Mouse (Mus musculus): ENCODE data around the gene Map4k3. TPM values are rescaled to one million over a fixed set of nuclear protein-coding genes. Genes with fewer than 3 reads are reported as not detected.

Gene Map4k3
- polyA plus RNA-seq, 1 experiment, result not detected

DNA sequence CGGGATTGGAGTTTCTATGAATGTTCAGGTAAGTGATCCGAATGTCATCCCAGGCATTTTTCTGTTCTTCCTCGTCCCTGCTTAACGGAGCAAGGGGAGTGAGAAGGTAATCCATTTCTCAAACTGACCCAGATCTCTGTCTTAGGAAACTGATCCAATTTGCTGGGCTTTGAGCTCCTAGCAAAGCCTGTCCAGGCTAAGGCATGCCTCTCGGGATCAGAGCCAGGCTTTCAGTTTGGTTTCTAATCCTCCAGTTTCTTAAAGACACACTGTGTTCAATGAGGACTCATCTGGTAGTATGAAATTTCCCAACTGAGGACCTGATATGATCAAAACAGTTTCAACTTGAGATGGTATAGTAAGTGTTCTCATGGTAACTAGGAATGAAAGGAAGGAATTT, 11.1 kb upstream of the Map4k3 start:
- no peak for TF ChIP-seq GATA1 (IDR thresholded peaks at IDR 0.05; ENCODE audit: low read length)

DNA sequence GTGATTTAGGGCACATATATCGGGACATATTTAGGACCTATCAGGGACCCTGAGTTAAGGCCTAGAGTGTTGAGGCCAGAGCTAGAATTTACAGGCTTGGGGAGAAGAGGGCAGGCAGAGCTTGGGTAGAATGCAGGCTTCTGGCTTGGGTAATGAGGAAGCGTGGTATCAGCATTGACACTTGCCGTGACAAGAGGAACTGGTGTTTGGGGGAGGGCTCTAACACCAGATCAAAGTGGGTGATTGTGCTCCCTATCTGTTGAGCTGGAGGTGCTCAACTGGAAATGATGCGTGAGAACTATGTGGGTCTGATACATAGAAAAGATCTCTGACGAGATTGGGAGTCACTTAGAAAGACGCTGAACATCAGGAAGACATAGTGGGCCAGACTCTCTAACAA, 6.4 kb upstream of the Map4k3 start:
- peak; percentile 27 for TF ChIP-seq GATA1 (IDR thresholded peaks at IDR 0.05; ENCODE audit: low read length)

DNA sequence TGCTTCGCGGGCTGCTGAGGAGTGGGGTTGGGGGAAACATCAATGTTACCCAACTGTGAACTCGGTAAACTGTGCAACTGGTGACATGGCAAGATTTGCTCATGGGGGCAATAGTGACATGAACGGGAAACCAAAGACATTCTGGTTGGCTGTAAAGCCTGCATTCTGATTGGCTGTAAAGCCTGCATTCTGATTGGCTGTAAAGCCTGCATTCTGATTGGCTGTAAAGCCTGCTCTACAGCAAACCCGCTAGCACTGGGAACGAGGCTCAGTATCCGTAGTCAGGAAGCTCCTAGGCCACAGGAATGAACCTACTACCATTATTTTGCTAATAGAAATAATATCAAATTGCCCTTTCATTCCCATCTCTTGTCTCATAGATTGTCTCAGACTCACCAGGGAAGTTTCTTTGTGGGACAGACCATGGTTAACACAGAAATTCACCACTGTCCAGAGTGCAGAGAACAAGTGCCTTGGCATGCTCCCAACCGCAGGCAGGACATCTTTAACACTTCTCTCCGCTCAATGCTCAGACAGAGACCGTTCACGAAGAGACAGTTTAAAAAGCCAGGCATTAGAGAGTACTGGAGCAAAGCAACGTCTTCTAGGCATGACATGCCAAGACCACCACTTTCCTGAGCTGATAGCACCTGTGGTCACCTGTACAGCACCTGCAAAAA, 5.0 kb upstream of the Map4k3 start:
- TF ChIP-seq GATA1 (IDR thresholded peaks at IDR 0.05; ENCODE audit: low read length), result no peak

GRCm38 (mm10) chr17:80732256-80732655, 4.0 kb upstream of the Map4k3 start:
- TF ChIP-seq GATA1 (IDR thresholded peaks at IDR 0.05; ENCODE audit: low read length), result no peak

- no peak for TF ChIP-seq GATA1 (IDR thresholded peaks at IDR 0.05; ENCODE audit: low read length)
Observed at GRCm38 (mm10) chr17:80729825-80730224, 1.5 kb upstream of the Map4k3 start.

DNA sequence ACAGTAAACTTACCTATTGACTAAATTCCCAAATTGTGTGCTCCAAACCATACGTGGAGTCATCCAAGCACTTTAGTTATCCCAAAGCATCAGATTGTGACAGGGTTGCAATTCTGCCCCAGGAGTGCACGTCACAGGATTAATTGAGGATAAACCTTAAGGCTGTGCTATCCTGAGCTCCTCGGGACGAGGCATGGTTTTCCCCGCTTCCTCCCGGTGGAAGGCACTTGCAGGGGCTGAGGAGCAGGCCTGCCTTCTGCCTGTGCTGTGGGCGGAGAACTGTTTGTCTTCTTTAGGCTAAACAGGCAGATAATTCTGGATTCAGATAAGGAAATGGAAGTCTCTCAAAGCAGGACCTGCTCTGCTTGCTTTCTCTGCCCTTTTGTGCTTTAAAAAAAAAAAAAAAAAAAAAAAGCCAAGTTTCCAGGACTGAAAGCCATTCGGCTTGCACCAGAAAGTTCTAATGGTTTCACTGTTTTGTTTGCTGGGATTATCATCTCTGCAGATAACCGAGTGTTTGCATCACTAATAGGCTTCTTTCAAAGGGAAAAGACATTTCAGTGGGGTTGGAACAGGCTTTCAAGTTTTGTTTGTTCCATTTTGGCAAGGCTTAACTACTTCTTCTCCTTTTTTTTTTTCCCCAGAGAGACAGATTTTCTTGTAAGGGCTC, 930 bp upstream of the Map4k3 start:
- no peak for TF ChIP-seq GATA1 (IDR thresholded peaks at IDR 0.05; ENCODE audit: low read length)

GRCm38 (mm10) chr17:80727341-80727951, 839 bp downstream of the Map4k3 start:
- TF ChIP-seq GATA1 (IDR thresholded peaks at IDR 0.05; ENCODE audit: low read length), result no peak

DNA sequence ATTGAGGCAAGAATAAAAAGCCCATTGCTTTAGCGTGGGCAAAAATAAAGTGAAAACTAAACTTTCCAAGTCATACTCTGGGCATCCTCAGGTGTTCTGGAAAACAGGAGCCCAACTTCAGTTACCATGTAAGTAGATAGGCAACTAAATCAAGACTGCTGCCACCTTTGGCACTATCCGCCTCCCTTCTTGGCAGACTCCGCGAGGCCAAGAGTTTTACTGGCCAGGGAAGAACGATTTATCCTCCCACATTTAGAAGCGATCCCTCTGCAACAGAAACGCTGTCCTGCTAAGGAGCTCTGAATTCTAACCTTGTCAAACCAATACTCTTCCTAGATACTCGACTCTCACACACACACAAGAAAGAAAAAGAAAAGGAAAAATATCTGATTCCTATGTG, 1.5 kb downstream of the Map4k3 start:
- TF ChIP-seq GATA1 (IDR thresholded peaks at IDR 0.05; ENCODE audit: low read length), result no peak

DNA sequence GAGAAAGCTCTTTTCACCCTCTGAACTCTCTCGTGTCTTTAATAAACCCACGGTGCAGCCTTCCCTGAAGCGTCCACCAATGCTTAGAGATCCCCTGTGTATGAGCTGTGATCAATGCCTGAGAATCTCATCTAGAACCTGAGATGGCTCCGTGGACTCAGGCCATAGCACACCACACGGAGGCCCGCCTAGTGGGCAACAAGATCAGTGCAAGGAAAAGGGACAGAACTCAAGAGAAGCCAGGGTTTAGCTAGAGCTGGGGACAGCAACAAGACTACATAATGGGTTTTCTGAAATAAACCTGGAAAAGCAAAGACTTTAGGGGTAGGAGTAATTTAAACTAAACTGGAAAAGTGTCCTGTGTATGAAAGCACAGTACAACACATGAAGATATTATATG, 5.2 kb downstream of the Map4k3 start:
- no peak for TF ChIP-seq GATA1 (IDR thresholded peaks at IDR 0.05; ENCODE audit: low read length)

DNA sequence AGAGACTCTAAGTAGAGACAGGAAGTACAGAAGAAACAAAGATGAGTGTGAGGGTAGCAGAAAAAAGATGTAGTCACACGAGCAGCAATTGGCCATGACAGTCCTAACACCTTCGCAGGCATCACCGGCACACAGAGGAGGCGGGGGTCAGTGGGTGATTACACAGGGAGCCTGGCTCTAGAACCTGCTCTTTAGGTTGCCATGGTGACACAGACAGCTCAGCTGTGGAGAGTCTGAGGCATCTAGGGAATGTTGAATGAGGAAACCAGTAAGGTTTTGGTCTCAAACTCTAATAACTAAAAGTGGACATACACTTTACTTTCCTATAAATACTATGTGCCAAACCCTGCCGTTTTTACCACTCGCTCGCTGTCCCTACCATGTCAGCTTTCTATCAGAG, 6.6 kb downstream of the Map4k3 start:
- TF ChIP-seq GATA1 (IDR thresholded peaks at IDR 0.05; ENCODE audit: low read length), result no peak

- no peak for TF ChIP-seq GATA1 (IDR thresholded peaks at IDR 0.05; ENCODE audit: low read length)
Observed at GRCm38 (mm10) chr17:80719309-80719708, 9.0 kb downstream of the Map4k3 start.

- TF ChIP-seq GATA1 (IDR thresholded peaks at IDR 0.05; ENCODE audit: low read length), result no peak
Observed at GRCm38 (mm10) chr17:80718243-80718642, 10.0 kb downstream of the Map4k3 start.

GRCm38 (mm10) chr17:80713588-80713987, 14.7 kb downstream of the Map4k3 start:
- TF ChIP-seq GATA1 (IDR thresholded peaks at IDR 0.05; ENCODE audit: low read length), result no peak

GRCm38 (mm10) chr17:80709921-80710838, 18.1 kb downstream of the Map4k3 start:
- no peak for TF ChIP-seq GATA1 (IDR thresholded peaks at IDR 0.05; ENCODE audit: low read length)

DNA sequence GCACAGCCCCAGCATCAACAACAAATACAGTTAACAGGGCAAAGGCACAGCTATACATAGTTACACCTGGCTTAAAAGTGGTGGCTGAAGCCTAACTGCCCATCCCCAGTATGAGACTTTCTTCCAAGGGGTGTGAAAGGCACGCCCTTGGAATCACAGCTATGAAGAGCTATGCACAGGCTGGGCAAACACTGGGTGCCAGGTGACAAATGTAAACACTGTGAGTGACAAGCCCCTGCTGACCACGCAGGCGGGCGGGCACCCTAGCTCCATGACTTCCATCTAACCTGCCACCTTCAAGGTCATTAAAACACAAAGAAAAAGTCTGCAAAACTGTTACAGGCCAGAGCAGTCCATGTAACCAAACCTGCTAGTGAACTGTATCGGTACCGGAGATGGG, 19.5 kb downstream of the Map4k3 start:
- TF ChIP-seq GATA1 (IDR thresholded peaks at IDR 0.05; ENCODE audit: low read length), result no peak

GRCm38 (mm10) chr17:80707176-80707575, 21.1 kb downstream of the Map4k3 start:
- TF ChIP-seq GATA1 (IDR thresholded peaks at IDR 0.05; ENCODE audit: low read length), result no peak
